Mouse (Mus musculus): Measurements from ENCODE around the gene Slc35d3. TPM values are rescaled to one million over a fixed set of nuclear protein-coding genes. Genes with fewer than 3 reads are reported as not detected.

Slc35d3 gene
- polyA plus RNA-seq, 1 experiment from 2014 or later: 2.5 TPM

GRCm38 (mm10) chr10:19815371-19815770, 35.9 kb downstream of the Slc35d3 start:
- Histone ChIP-seq H3K4me3 (ENCODE audit: low read depth, low read length) (no peak overlapping the region), H3K9ac (ENCODE audit: low read depth, low read length) (no peak overlapping the region), H3K9me3 (replicated peaks; ENCODE audit: control insufficient read depth, low read length, poor library complexity, severe bottlenecking) (no peaks in the 10 kb centered on the region), H3K27ac (ENCODE audit: low read length) (no peak overlapping the region), H3K36me3 (ENCODE audit: control insufficient read depth, insufficient read depth, low read length) (no peaks in the 10 kb centered on the region), H3K4me1 (ENCODE audit: control insufficient read depth, insufficient read depth, low read length) (no peaks in the 10 kb centered on the region), H3K4me2 (ENCODE audit: low read length) (no peak overlapping the region), H3K27me3 (ENCODE audit: control insufficient read depth, insufficient read depth, low read depth, low read length) (no peaks in the 10 kb centered on the region)
- 55% methylated on average over 8 of the region's 8 CpGs for WGBS
- ATAC-seq: no peak; the same call in 1 of the 2 replicates

- WGBS: 55% methylated on average over 9 of the region's 9 CpGs
- H3K4me1 ChIP-seq (ENCODE audit: control insufficient read depth, insufficient read depth, low read length): no peaks in the 10 kb centered on the region
- ATAC-seq: no peak
Measured at GRCm38 (mm10) chr10:19811436-19812172, 39.7 kb downstream of the Slc35d3 start.

GRCm38 (mm10) chr10:19804763-19805162, 46.5 kb downstream of the Slc35d3 start:
- no peak overlapping the region for H3K4me2 ChIP-seq (ENCODE audit: low read length)
- no peaks in the 10 kb centered on the region for H3K4me1 ChIP-seq (ENCODE audit: control insufficient read depth, insufficient read depth, low read length)
- H3K36me3 ChIP-seq (ENCODE audit: control insufficient read depth, insufficient read depth, low read length): no peaks in the 10 kb centered on the region
- no peak overlapping the region for H3K27ac ChIP-seq (ENCODE audit: low read length)
- ATAC-seq: no peak
- no peaks in the 10 kb centered on the region for H3K9me3 ChIP-seq (replicated peaks; ENCODE audit: control insufficient read depth, low read length, poor library complexity, severe bottlenecking)
- H3K4me3 ChIP-seq (ENCODE audit: low read depth, low read length): no peak overlapping the region
- H3K27me3 ChIP-seq (ENCODE audit: control insufficient read depth, insufficient read depth, low read depth, low read length): no peaks in the 10 kb centered on the region
- no peak overlapping the region for H3K9ac ChIP-seq (ENCODE audit: low read depth, low read length)
- 93% methylated on average over 7 of the region's 7 CpGs for WGBS

More at GRCm38 (mm10) chr10:19811436-19812172, 39.7 kb downstream of the Slc35d3 start:
- no peak overlapping the region for H3K4me2 ChIP-seq (ENCODE audit: low read length)
- H3K9me3 ChIP-seq (replicated peaks; ENCODE audit: control insufficient read depth, low read length, poor library complexity, severe bottlenecking): no peaks in the 10 kb centered on the region
- H3K9ac ChIP-seq (ENCODE audit: low read depth, low read length): no peak overlapping the region
- H3K4me3 ChIP-seq (ENCODE audit: low read depth, low read length): no peak overlapping the region
- H3K36me3 ChIP-seq (ENCODE audit: control insufficient read depth, insufficient read depth, low read length): no peaks in the 10 kb centered on the region
- H3K27ac ChIP-seq (ENCODE audit: low read length): no peak overlapping the region
- no peaks in the 10 kb centered on the region for H3K27me3 ChIP-seq (ENCODE audit: control insufficient read depth, insufficient read depth, low read depth, low read length)

GRCm38 (mm10) chr10:19802958-19803357, 48.3 kb downstream of the Slc35d3 start:
- WGBS: 83% methylated on average over 7 of the region's 7 CpGs
- Histone ChIP-seq H3K9ac (ENCODE audit: low read depth, low read length) (no peak overlapping the region), H3K4me3 (ENCODE audit: low read depth, low read length) (no peak overlapping the region), H3K27me3 (ENCODE audit: control insufficient read depth, insufficient read depth, low read depth, low read length) (no peaks in the 10 kb centered on the region), H3K36me3 (ENCODE audit: control insufficient read depth, insufficient read depth, low read length) (no peaks in the 10 kb centered on the region), H3K27ac (ENCODE audit: low read length) (no peak overlapping the region), H3K4me2 (ENCODE audit: low read length) (no peak overlapping the region), H3K9me3 (replicated peaks; ENCODE audit: control insufficient read depth, low read length, poor library complexity, severe bottlenecking) (no peaks in the 10 kb centered on the region), H3K4me1 (ENCODE audit: control insufficient read depth, insufficient read depth, low read length) (no peaks in the 10 kb centered on the region)
- no peak for ATAC-seq

Other genes starting within 250 kb of the Slc35d3 start
- not detected in 2 replicates for gene Il22ra2, start 229.5 kb downstream of the Slc35d3 start, polyA plus RNA-seq (2015; fragmentation: Nextera tagmentation; extraction: Ambion mirVana)
- gene Il20ra, start 138.9 kb downstream of the Slc35d3 start, polyA plus RNA-seq (2015; fragmentation: Nextera tagmentation; extraction: Ambion mirVana): 0.35 and 0.84 TPM in 2 replicates
- 26.0 and 32.8 TPM in 2 replicates for gene Pex7, start 56.2 kb upstream of the Slc35d3 start, polyA plus RNA-seq (2015; fragmentation: Nextera tagmentation; extraction: Ambion mirVana)
- gene Map3k5, start 83.0 kb upstream of the Slc35d3 start, polyA plus RNA-seq (2015; fragmentation: Nextera tagmentation; extraction: Ambion mirVana): 1.1 and 1.2 TPM in 2 replicates

Measured in midbrain, embryonic 16.5 days (tissue).